In the genomic region with DNA sequence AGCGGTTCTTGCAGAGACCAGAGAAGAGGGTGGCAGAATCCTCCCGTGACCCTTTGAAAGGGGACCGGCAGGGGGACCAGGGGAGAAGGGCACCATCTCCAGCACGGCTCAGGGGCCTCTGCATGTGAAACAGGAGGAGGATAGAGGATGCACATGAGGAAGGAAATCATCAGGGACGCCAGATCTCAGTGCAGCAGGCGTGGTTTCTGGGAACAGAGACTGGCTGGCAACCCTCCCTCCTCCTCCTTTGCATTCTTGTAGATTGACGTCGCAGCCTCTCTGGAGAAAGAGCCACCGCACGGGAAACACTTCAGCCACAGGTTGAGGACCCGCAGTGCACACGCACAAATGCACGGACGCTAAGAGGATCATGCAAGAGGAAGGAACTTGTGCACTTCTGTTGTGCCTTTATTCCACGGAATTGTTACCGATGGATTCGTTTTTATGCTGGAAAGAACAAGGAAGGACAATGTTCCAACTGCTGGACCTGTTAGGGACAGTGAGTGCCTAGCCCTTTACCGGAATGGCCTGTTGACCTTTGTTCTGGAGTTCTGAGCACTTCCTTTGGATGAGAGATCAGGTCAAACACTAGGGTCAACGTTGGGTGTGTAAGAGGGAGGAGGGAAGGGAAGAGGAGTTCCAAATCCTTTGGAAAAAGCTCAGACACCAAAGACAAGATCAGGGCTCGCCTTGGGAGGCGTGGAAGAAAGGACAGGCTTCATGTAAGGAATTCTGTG, we compare ENCODE assay signal across 9 mouse cellular contexts. TPM values are rescaled to one million over a fixed set of nuclear protein-coding genes. Genes with fewer than 3 reads are reported as not detected.
DNase-seq lines count a peak whose midpoint lies in the region; ATAC-seq lines count a peak whose summit lies in the region.
"Had no signal": no experiment of that assay in that cellular context is flagged by ENCODE, and none has a peak within 500 bp of the region (broad histone marks: within the 10 kb centered on the region; RNA-seq: fewer than 3 reads in every experiment).

No protein-coding gene starts in this region.

- peaks cover 8% of the 10 kb centered on the region for H3K4me1 ChIP-seq in hindbrain, embryonic 10.5 days (replicated peaks)
- H3K4me1 ChIP-seq in hindbrain, embryonic 12.5 days: peaks cover 6% of the 10 kb centered on the region; the same call in 1 of the 2 replicates

- 41% methylated on average over 21 of the region's 21 CpGs for WGBS in hindbrain, embryonic 10.5 days
- WGBS in hindbrain, embryonic 12.5 days: 41% methylated on average over 21 of the region's 21 CpGs

- no peak overlapping the region for H3K4me2 ChIP-seq in hindbrain, embryonic 12.5 days (replicated peaks)

- no peaks in the 10 kb centered on the region for H3K36me3 ChIP-seq in hindbrain, embryonic 10.5 days
- no peaks in the 10 kb centered on the region for H3K36me3 ChIP-seq in hindbrain, embryonic 12.5 days
- H3K36me3 ChIP-seq: G1E had no signal

- no peak for ATAC-seq in hindbrain, embryonic 12.5 days (ENCODE audit: low FRiP score)
- ATAC-seq in common myeloid progenitor, adult 5-6 weeks (replicated peaks; ENCODE audit: low read depth, poor library complexity, severe bottlenecking): peak; percentile 81

- DNase-seq in hindbrain, embryonic 10.5 days (ENCODE audit: low spot score): peak; percentile 30
- peak; percentile 21 for DNase-seq in heart, postnatal 25 days (ENCODE audit: low spot score)
- peak; percentile 27 for DNase-seq in liver
- peak; percentile 52 for DNase-seq in retina, postnatal 1 day
- DNase-seq in layer of hippocampus, adult 18-20 months (ENCODE audit: low spot score in 2 of 2): no peak
- no peak for DNase-seq in right cerebral cortex, adult 2 months (ENCODE audit: low spot score in 2 of 2)

- intact Hi-C loops in heart, postnatal 25 days (cut with DNase I): loop anchor here (2.0 kb wide), 1 partner anchor 19 kb away; a partner anchor contains a TSS

- no peaks in the 10 kb centered on the region for H3K27me3 ChIP-seq in hindbrain, embryonic 10.5 days (ENCODE audit: insufficient read depth, poor library complexity, severe bottlenecking)
- H3K27me3 ChIP-seq in hindbrain, embryonic 12.5 days: no peaks in the 10 kb centered on the region

- H3K9me3 ChIP-seq in hindbrain, embryonic 10.5 days: no peaks in the 10 kb centered on the region
- H3K9me3 ChIP-seq in hindbrain, embryonic 12.5 days (replicated peaks): no peaks in the 10 kb centered on the region
- H3K9me3 ChIP-seq: G1E had no signal

- peak overlapping the region; percentile 66 for H3K27ac ChIP-seq in hindbrain, embryonic 10.5 days
- no peak overlapping the region for H3K27ac ChIP-seq in hindbrain, embryonic 12.5 days

- H3K9ac ChIP-seq in hindbrain, embryonic 12.5 days: no peak overlapping the region

- H3K4me3 ChIP-seq in hindbrain, embryonic 10.5 days: no peak overlapping the region
- no peak overlapping the region for H3K4me3 ChIP-seq in hindbrain, embryonic 12.5 days

RNA-seq across cellular contexts. Expression of a gene that starts 19.9 kb away (rescaled TPM):
- 55.8 and 59.0 TPM in 2 replicates for polyA plus RNA-seq in hindbrain, embryonic 10.5 days (2016; fragmentation: Nextera tagmentation; extraction: Ambion mirVana)
- 72.2 and 77.7 TPM in 2 replicates for polyA plus RNA-seq in hindbrain, embryonic 12.5 days (2016; fragmentation: Nextera tagmentation; extraction: Ambion mirVana)
- total RNA-seq in common myeloid progenitor, adult 5-6 weeks (2017): 70.8 and 79.8 TPM in 2 replicates
- total RNA-seq in heart, postnatal 25 days (2021): 10 to 100 TPM; 25.0 to 26.8 TPM
- total RNA-seq in layer of hippocampus, adult 18-20 months (2021): 10 to 100 TPM; 24.6 to 40.9 TPM

RNA-seq across cellular contexts. Expression of a gene that starts 35.7 kb away (rescaled TPM):
- polyA plus RNA-seq in hindbrain, embryonic 10.5 days (2016; fragmentation: Nextera tagmentation; extraction: Ambion mirVana): 295 and 311 TPM in 2 replicates
- 241 and 269 TPM in 2 replicates for polyA plus RNA-seq in hindbrain, embryonic 12.5 days (2016; fragmentation: Nextera tagmentation; extraction: Ambion mirVana)
- 100.0 and 104 TPM in 2 replicates for total RNA-seq in common myeloid progenitor, adult 5-6 weeks (2017)
- 100 to 1,000 TPM; 169 to 172 TPM for total RNA-seq in heart, postnatal 25 days (2021)
- total RNA-seq in layer of hippocampus, adult 18-20 months (2021): 10 to 100 TPM; 94.4 to 97.2 TPM

RNA-seq across cellular contexts. Expression of a gene that starts 35.8 kb away (rescaled TPM):
- 47.6 and 61.6 TPM in 2 replicates for polyA plus RNA-seq in hindbrain, embryonic 10.5 days (2016; fragmentation: Nextera tagmentation; extraction: Ambion mirVana)
- polyA plus RNA-seq in hindbrain, embryonic 12.5 days (2016; fragmentation: Nextera tagmentation; extraction: Ambion mirVana): 48.1 and 53.9 TPM in 2 replicates
- 48.6 and 72.2 TPM in 2 replicates for total RNA-seq in common myeloid progenitor, adult 5-6 weeks (2017)
- total RNA-seq in heart, postnatal 25 days (2021): 10 to 100 TPM in 1 of 2 experiments, 1 to 10 TPM in 1; 9.5 to 13.1 TPM
- 10 to 100 TPM; 19.4 to 21.0 TPM for total RNA-seq in layer of hippocampus, adult 18-20 months (2021)

Comparison
In these comparisons a context has a peak if more than half of its experiments do, and no peak if none do; other contexts are left out.
1. DNase-seq: peak in hindbrain, embryonic 10.5 days (single experiment), heart, postnatal 25 days (single experiment), liver (single experiment) and retina, postnatal 1 day (single experiment); none in layer of hippocampus, adult 18-20 months (0 of 2) and right cerebral cortex, adult 2 months (0 of 2).